In genomic region chr13:65241099-65241626, GRCm38 (mm10) we compare ENCODE assay signal across 8 mouse cellular contexts. TPM values are rescaled to one million over a fixed set of nuclear protein-coding genes. Genes with fewer than 3 reads are reported as not detected.
DNase-seq lines count a peak whose midpoint lies in the region; ATAC-seq and TF ChIP-seq lines count a peak whose summit lies in the region.

No protein-coding gene starts in this region.

- no peak for TF ChIP-seq RAD21 in MEL (IDR thresholded peaks at IDR 0.05; ENCODE audit: low read depth, low read length)

- H3K9me3 ChIP-seq in MEL (replicated peaks; ENCODE audit: insufficient read depth, low read length): no peaks in the 10 kb centered on the region
- H3K9me3 ChIP-seq in forebrain, postnatal 0 days (ENCODE audit: low read length): no peaks in the 10 kb centered on the region
- peaks cover 5% of the 10 kb centered on the region; the same call in 1 of the 2 replicates for H3K9me3 ChIP-seq in lung, embryonic 15.5 days

- H3K4me2 ChIP-seq in forebrain, postnatal 0 days (ENCODE audit: low read depth): peak overlapping the region; percentile 96
- H3K4me2 ChIP-seq in lung, embryonic 15.5 days: peak overlapping the region; percentile 92

- under 1% methylated on average over 45 of the region's 45 CpGs for WGBS in cerebellum, adult 2 months
- 1% methylated on average over 45 of the region's 45 CpGs for WGBS in forebrain, postnatal 0 days
- WGBS in lung, embryonic 15.5 days: under 1% methylated on average over 45 of the region's 45 CpGs

- peak; percentile 88 for ATAC-seq in forebrain, postnatal 0 days
- ATAC-seq in lung, embryonic 15.5 days (ENCODE audit: borderline replicate concordance, extremely low read depth, low FRiP score, low TSS enrichment): peak; percentile 86

- H3K27me3 ChIP-seq in MEL (ENCODE audit: control insufficient read depth in 1 of 2, insufficient read depth in 2 of 2, low read length in 2 of 2): no peaks in the 10 kb centered on the region
- H3K27me3 ChIP-seq in cerebellum, adult 2 months (ENCODE audit: control insufficient read depth, insufficient read depth, low read length): no peaks in the 10 kb centered on the region
- H3K27me3 ChIP-seq in forebrain, postnatal 0 days (ENCODE audit: insufficient read depth, low read length): no peaks in the 10 kb centered on the region
- H3K27me3 ChIP-seq in lung, embryonic 15.5 days: no peaks in the 10 kb centered on the region

- no peak for TF ChIP-seq EP300 in MEL (IDR thresholded peaks at IDR 0.05; ENCODE audit: low read depth in 1 of 2, low read length in 2 of 2)

- peak overlapping the region; percentile 82 to 87 for H3K4me3 ChIP-seq in MEL (ENCODE audit: control insufficient read depth in 1 of 2, insufficient read depth in 1 of 2, low read depth in 2 of 2, low read length in 2 of 2)
- peak overlapping the region; percentile 87 for H3K4me3 ChIP-seq in cerebellum, adult 2 months (replicated peaks; ENCODE audit: insufficient read depth, low read depth, low read length)
- H3K4me3 ChIP-seq in forebrain, postnatal 0 days (ENCODE audit: low read depth, low read length): peak overlapping the region; percentile 73
- H3K4me3 ChIP-seq in lung, embryonic 15.5 days: peak overlapping the region; percentile 89

- H3K4me1 ChIP-seq in MEL (ENCODE audit: control insufficient read depth in 1 of 2, insufficient read depth in 2 of 2, low read length in 2 of 2): peaks cover 0 to 10% of the 10 kb centered on the region in 2 experiments; a peak in 2 of 4 replicates
- no peaks in the 10 kb centered on the region for H3K4me1 ChIP-seq in cerebellum, adult 2 months (ENCODE audit: control insufficient read depth, insufficient read depth, low read length)
- peaks cover 7% of the 10 kb centered on the region; the same call in 1 of the 2 replicates for H3K4me1 ChIP-seq in forebrain, postnatal 0 days (ENCODE audit: insufficient read depth)
- peaks cover 13% of the 10 kb centered on the region for H3K4me1 ChIP-seq in lung, embryonic 15.5 days

- peaks cover 0 to 2% of the 10 kb centered on the region in 2 experiments; a peak in 2 of 4 replicates for H3K36me3 ChIP-seq in MEL (ENCODE audit: control insufficient read depth in 1 of 2, insufficient read depth in 2 of 2, low read length in 2 of 2)
- H3K36me3 ChIP-seq in forebrain, postnatal 0 days (ENCODE audit: insufficient read depth): no peaks in the 10 kb centered on the region
- H3K36me3 ChIP-seq in lung, embryonic 15.5 days: peaks cover 11% of the 10 kb centered on the region; the same call in 1 of the 2 replicates

- peak overlapping the region; percentile 71 for H3K27ac ChIP-seq in MEL (ENCODE audit: control insufficient read depth, low read depth, low read length)
- peak overlapping the region; percentile 85 for H3K27ac ChIP-seq in cerebellum, adult 2 months (ENCODE audit: insufficient read depth, low read length)
- H3K27ac ChIP-seq in forebrain, postnatal 0 days (ENCODE audit: low read depth, low read length): peak overlapping the region; percentile 97
- peak overlapping the region; percentile 94 for H3K27ac ChIP-seq in lung, embryonic 15.5 days

- peaks cover 32% of the 10 kb centered on the region for H3K79me2 ChIP-seq in MEL (ENCODE audit: control insufficient read depth, insufficient read depth, low read length, poor library complexity)

- TF ChIP-seq POLR2A in MEL (IDR thresholded peaks at IDR 0.05; ENCODE audit: control insufficient read depth in 1 of 2, insufficient read depth in 1 of 2, low read depth in 1 of 2, low read length in 2 of 2, poor library complexity in 1 of 2): peak in 1 of 2 experiments; percentile 58; a peak in 2 of 4 replicates
- TF ChIP-seq POLR2A in cerebellum, adult 2 months (IDR thresholded peaks at IDR 0.05; ENCODE audit: borderline replicate concordance, insufficient read depth, low read length): no peak; the same call in 1 of the 2 replicates

- peak; percentile 96 for DNase-seq in MEL (ENCODE audit: low read depth, low spot score)
- DNase-seq in cerebellum, adult 2 months: peak; percentile 94 to 96
- DNase-seq in forebrain, postnatal 0 days: peak; percentile 97
- DNase-seq in heart, postnatal 4 days: peak; percentile 96
- DNase-seq in layer of hippocampus, adult 8-10 months (ENCODE audit: low spot score in 2 of 2): peak; percentile 96
- DNase-seq in ovary, adult 18-20 months (ENCODE audit: low spot score): peak; percentile 88
- DNase-seq in thymus, postnatal 0 days (ENCODE audit: low spot score): peak; percentile 94

- TF ChIP-seq CTCF in MEL (IDR thresholded peaks at IDR 0.05 in 2 of 3, conservative IDR thresholded peaks at IDR 0.05 in 1 of 3; ENCODE audit: control insufficient read depth in 1 of 3, insufficient read depth in 1 of 3, low read depth in 2 of 3, low read length in 3 of 3, poor library complexity in 1 of 3, severe bottlenecking in 1 of 3): no peak
- no peak for TF ChIP-seq CTCF in cerebellum, adult 2 months (IDR thresholded peaks at IDR 0.05; ENCODE audit: borderline replicate concordance, insufficient read depth, low read depth, low read length)
- TF ChIP-seq CTCF in forebrain, postnatal 0 days (IDR thresholded peaks at IDR 0.05; ENCODE audit: low read depth): no peak

- peak overlapping the region; percentile 86 for H3K9ac ChIP-seq in MEL (ENCODE audit: control insufficient read depth, low read depth, low read length, poor library complexity, severe bottlenecking)
- peak overlapping the region; percentile 74 for H3K9ac ChIP-seq in forebrain, postnatal 0 days
- H3K9ac ChIP-seq in lung, embryonic 15.5 days: peak overlapping the region; percentile 68

TF ChIP-seq in MEL, 35 proteins besides CTCF, POLR2A, EP300 and RAD21 (continues in another document):
- TF ChIP-seq KAT2A (conservative IDR thresholded peaks at IDR 0.05; ENCODE audit: low read depth, low read length) (peak; percentile 63; the same call in 1 of the 2 replicates), NELFE (IDR thresholded peaks at IDR 0.05; ENCODE audit: low read depth, low read length) (peak; percentile 51), TAL1 (IDR thresholded peaks at IDR 0.05; ENCODE audit: low read length) (no peak), MYC (IDR thresholded peaks at IDR 0.05; ENCODE audit: low read depth, low read length) (peak; percentile 69; the same call in 1 of the 2 replicates), TCF12 (IDR thresholded peaks at IDR 0.05; ENCODE audit: low read depth, low read length) (no peak), MYB (IDR thresholded peaks at IDR 0.05; ENCODE audit: low read depth, low read length) (peak; percentile 80), NRF1 (IDR thresholded peaks at IDR 0.05; ENCODE audit: insufficient read depth, low read depth, low read length, poor library complexity, severe bottlenecking) (no peak), POLR2AphosphoS5 (IDR thresholded peaks at IDR 0.05; ENCODE audit: borderline replicate concordance, low read depth, low read length) (no peak), MEF2A (IDR thresholded peaks at IDR 0.05; ENCODE audit: extremely low read depth, insufficient replicate concordance, low read depth, low read length, poor library complexity, severe bottlenecking) (no peak), MAZ (IDR thresholded peaks at IDR 0.05; ENCODE audit: low read depth, low read length) (no peak), ETS1 (IDR thresholded peaks at IDR 0.05; ENCODE audit: low read depth, low read length) (peak; percentile 60; the same call in 1 of the 2 replicates), UBTF (IDR thresholded peaks at IDR 0.05; ENCODE audit: borderline replicate concordance, insufficient read depth, low read depth, low read length) (no peak), MAFK (IDR thresholded peaks at IDR 0.05; ENCODE audit: borderline replicate concordance, low read depth, low read length) (no peak), HCFC1 (IDR thresholded peaks at IDR 0.05; ENCODE audit: low read depth, low read length) (peak; percentile 94), ZNF384 (IDR thresholded peaks at IDR 0.05; ENCODE audit: low read depth, low read length) (no peak)

RNA-seq across cellular contexts. Expression of gene Gm10775, which starts 18.2 kb away (rescaled TPM):
- total RNA-seq in MEL (2012; rRNA removed): not detected in 2 replicates
- under 1 TPM in 1 of 2 experiments, not detected in 1; 0.21 TPM for polyA plus RNA-seq in MEL (2012; ENCODE audit: insufficient read depth in 1 of 2, insufficient read length in 2 of 2, low read depth in 1 of 2, low replicate concordance in 2 of 2, missing spikeins in 1 of 2)
- polyA plus RNA-seq in cerebellum, adult 2 months (2012; rRNA removed): 0.32 and 0.56 TPM in 2 replicates
- not detected in 2 replicates for total RNA-seq in forebrain, postnatal 0 days (2014; rRNA removed)
- polyA plus RNA-seq in forebrain, postnatal 0 days (2015; fragmentation: Nextera tagmentation; extraction: Ambion mirVana): 0.82 and 1.1 TPM in 2 replicates
- total RNA-seq in heart, postnatal 4 days (2021): not detected
- under 1 TPM in 2 of 4 experiments, not detected in 2; 0.31 to 0.36 TPM for total RNA-seq in layer of hippocampus, adult 8-10 months (2022)
- polyA plus RNA-seq in lung, embryonic 15.5 days (2015; fragmentation: Nextera tagmentation; extraction: Ambion mirVana): not detected in 2 replicates
- polyA plus RNA-seq in thymus, postnatal 0 days (2015; fragmentation: Nextera tagmentation; extraction: Ambion mirVana): not detected in 2 replicates

RNA-seq across cellular contexts. Expression of gene Nlrp4f, which starts 35.4 kb away (rescaled TPM):
- 0.04 TPM in 1 of 2 replicates, not detected in the other for total RNA-seq in MEL (2012; rRNA removed)
- polyA plus RNA-seq in MEL (2012; ENCODE audit: insufficient read depth in 1 of 2, insufficient read length in 2 of 2, low read depth in 1 of 2, low replicate concordance in 2 of 2, missing spikeins in 1 of 2): not detected
- 0.16 and 0.23 TPM in 2 replicates for polyA plus RNA-seq in cerebellum, adult 2 months (2012; rRNA removed)
- total RNA-seq in forebrain, postnatal 0 days (2014; rRNA removed): 0.43 TPM in 1 of 2 replicates, not detected in the other
- polyA plus RNA-seq in forebrain, postnatal 0 days (2015; fragmentation: Nextera tagmentation; extraction: Ambion mirVana): 0.13 and 0.30 TPM in 2 replicates
- total RNA-seq in heart, postnatal 4 days (2021): not detected
- total RNA-seq in layer of hippocampus, adult 8-10 months (2022): under 1 TPM in 2 of 4 experiments, not detected in 2; 0.17 to 0.18 TPM
- polyA plus RNA-seq in lung, embryonic 15.5 days (2015; fragmentation: Nextera tagmentation; extraction: Ambion mirVana): not detected in 2 replicates
- not detected in 2 replicates for polyA plus RNA-seq in thymus, postnatal 0 days (2015; fragmentation: Nextera tagmentation; extraction: Ambion mirVana)

RNA-seq across cellular contexts. Expression of gene Zfp369, which starts 37.5 kb away (rescaled TPM):
- 14.1 and 14.7 TPM in 2 replicates for total RNA-seq in MEL (2012; rRNA removed)
- polyA plus RNA-seq in MEL (2012; ENCODE audit: insufficient read depth in 1 of 2, insufficient read length in 2 of 2, low read depth in 1 of 2, low replicate concordance in 2 of 2, missing spikeins in 1 of 2): 10 to 100 TPM in 1 of 2 experiments, not detected in 1; 15.3 TPM
- polyA plus RNA-seq in cerebellum, adult 2 months (2012; rRNA removed): 39.6 and 40.5 TPM in 2 replicates
- total RNA-seq in forebrain, postnatal 0 days (2014; rRNA removed): 45.3 and 65.3 TPM in 2 replicates
- 6.2 and 9.7 TPM in 2 replicates for polyA plus RNA-seq in forebrain, postnatal 0 days (2015; fragmentation: Nextera tagmentation; extraction: Ambion mirVana)
- 10 to 100 TPM; 30.5 to 32.9 TPM for total RNA-seq in heart, postnatal 4 days (2021)
- total RNA-seq in layer of hippocampus, adult 8-10 months (2022): 10 to 100 TPM; 57.7 to 76.2 (median 66.0) TPM
- polyA plus RNA-seq in lung, embryonic 15.5 days (2015; fragmentation: Nextera tagmentation; extraction: Ambion mirVana): 10.1 and 10.4 TPM in 2 replicates
- 12.5 and 15.3 TPM in 2 replicates for polyA plus RNA-seq in thymus, postnatal 0 days (2015; fragmentation: Nextera tagmentation; extraction: Ambion mirVana)

Comparison
In these comparisons a context has a peak if more than half of its experiments do, and no peak if none do; other contexts are left out.
1. Peak in every context shown above with its lines: DNase-seq, ATAC-seq, H3K4me3 ChIP-seq and H3K27ac ChIP-seq.